Mouse (Mus musculus): ENCODE measurements around the gene Msh2. TPM values are rescaled to one million over a fixed set of nuclear protein-coding genes. Genes with fewer than 3 reads are reported as not detected.
"Not testable (repeated sequence)": the region's sequence is repeated elsewhere in the genome, so short reads cannot be mapped to it uniquely, and the experiment has no call there.

Gene Msh2
- polyA plus RNA-seq (2016; fragmentation: Nextera tagmentation; extraction: Ambion mirVana): 89.8 and 91.9 TPM in 2 replicates

DNA sequence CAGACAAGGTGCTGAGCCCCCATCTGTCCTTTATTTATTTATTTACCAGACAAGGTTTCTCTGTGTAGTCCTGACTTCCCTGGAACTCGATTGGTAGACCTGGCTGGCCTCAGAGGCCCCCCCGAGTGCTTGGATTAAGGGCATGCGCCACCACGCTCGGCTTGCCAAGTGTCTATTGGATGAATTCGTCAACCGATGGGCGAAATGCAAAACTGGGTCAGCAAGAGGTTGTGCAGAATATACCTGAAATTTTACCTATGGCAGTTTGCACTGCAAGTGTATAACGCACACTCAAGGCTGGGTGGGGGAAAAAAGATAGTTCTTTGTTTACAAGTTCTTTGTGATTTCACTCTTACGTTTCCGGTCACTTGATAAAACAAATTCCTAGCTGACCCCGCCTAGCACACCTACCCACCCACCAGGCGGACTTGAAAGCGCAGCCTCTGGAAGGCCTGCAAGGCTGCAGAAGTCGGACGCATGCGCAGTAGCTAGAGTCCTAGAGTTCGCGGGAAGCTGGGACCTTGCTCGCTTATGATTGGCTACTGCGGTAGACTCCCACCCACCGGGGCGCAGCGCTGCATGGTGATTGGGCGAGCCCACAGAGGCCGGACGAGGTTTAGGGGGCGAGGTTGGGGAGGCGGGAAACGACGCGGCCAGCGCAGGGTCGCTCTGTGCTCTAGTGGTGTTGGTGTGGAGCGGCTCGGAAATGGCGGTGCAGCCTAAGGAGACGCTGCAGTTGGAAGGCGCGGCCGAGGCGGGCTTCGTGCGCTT lies at the start of gene Msh2:
TSS of gene Msh2 (plus strand) at position 441 of the 771 bp plus-strand sequence.
- peak; percentile 99 for ATAC-seq (ENCODE audit: low FRiP score, low read depth)
- Histone ChIP-seq H3K9ac (peak within 1 kb of the TSS; percentile 83), H3K4me3 (peak within 1 kb of the TSS; percentile 95), H3K27ac (peak within 1 kb of the TSS; percentile 54; the same call in 1 of the 2 replicates), H3K27me3 (replicated peaks) (no peaks in the 10 kb centered on the region), H3K9me3 (no peaks in the 10 kb centered on the region), H3K4me2 (replicated peaks) (peak within 1 kb of the TSS; percentile 88), H3K4me1 (peaks cover 20% of the 10 kb centered on the region), H3K36me3 (no peaks in the 10 kb centered on the region)
- under 1% methylated on average over 44 of the region's 44 CpGs for WGBS

DNA sequence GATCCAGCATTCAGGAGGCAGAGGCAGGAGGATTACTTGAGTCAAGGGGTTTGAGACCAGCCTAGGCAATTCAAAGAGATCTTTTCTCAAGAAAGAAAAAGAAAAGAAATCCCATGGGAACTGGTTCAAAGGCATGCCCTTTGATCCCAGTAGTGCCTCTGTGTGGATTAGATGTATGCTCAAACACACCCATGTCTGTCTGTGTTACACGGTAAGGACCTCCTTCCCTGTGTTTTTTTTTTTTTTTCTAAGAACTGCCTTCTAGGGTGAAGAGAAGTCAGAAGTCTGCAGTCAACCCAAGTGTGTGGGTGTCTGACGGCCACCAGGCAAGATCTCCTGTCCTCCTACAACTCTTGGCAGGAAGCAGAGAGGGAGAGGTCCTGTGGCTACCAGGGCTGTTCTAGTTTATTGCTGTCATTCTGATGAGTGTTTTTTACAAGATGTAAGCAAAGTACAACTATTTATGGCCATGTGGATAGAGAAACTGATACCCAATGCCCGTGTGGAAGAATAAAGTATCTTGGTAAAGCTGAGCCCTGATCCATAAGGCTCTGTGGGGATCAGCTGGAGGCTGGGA lies 46.5 kb upstream of the Msh2 start:
- Histone ChIP-seq H3K4me3 (no peak overlapping the region), H3K4me1 (no peaks in the 10 kb centered on the region), H3K27me3 (replicated peaks) (no peaks in the 10 kb centered on the region), H3K27ac (no peak overlapping the region), H3K9me3 (no peaks in the 10 kb centered on the region), H3K36me3 (no peaks in the 10 kb centered on the region), H3K9ac (no peak overlapping the region), H3K4me2 (replicated peaks) (no peak overlapping the region)
- no peak for ATAC-seq (ENCODE audit: low FRiP score, low read depth)
- WGBS: 48% methylated on average over 3 of the region's 3 CpGs

DNA sequence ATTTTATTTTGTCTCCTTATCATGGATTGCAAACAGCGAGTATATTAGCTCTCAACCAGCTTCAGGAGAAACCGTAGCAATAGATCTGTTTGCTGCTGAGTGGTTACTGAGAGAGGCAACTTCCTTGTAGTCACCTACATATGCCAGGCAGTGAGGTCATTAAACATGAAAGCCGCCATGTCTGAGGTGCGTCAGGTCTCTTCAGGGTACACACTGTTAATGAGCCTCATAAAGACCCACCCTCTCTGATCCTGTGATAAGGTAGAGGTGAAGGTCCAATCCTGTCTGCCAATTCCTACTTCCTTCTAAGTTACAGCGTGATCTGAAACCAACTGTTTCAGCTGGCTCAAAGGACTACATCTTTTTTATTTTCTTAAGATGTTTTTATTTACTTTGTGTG lies 44.0 kb upstream of the Msh2 start:
- 90% methylated on average over 5 of the region's 5 CpGs for WGBS
- no peaks in the 10 kb centered on the region for H3K4me1 ChIP-seq
- H3K9me3 ChIP-seq: no peaks in the 10 kb centered on the region
- no peaks in the 10 kb centered on the region for H3K36me3 ChIP-seq
- no peak overlapping the region for H3K4me2 ChIP-seq (replicated peaks)
- no peaks in the 10 kb centered on the region for H3K27me3 ChIP-seq (replicated peaks)
- no peak for ATAC-seq (ENCODE audit: low FRiP score, low read depth)
- no peak overlapping the region for H3K9ac ChIP-seq
- no peak overlapping the region for H3K4me3 ChIP-seq
- H3K27ac ChIP-seq: no peak overlapping the region

DNA sequence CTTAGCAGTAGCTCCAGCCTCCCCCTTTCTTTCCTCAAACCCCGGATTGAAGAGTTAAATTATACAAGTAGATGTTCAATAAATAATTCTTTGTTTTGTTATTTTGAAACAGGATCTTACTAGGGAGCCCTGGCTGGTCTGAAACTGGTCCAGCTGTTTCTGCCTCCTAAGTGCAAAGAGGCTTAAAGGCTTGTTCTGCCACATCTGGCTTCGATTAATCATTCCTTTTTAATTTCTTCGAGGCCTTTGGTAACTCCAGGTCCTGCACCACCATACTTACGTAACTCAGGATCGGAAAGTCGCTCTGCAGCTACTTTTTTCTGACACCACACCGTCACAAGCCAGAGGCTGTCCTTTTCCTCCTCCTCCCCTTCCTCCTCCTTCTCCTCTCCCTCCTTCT lies 43.4 kb upstream of the Msh2 start:
- Histone ChIP-seq H3K4me2 (replicated peaks) (no peak overlapping the region), H3K4me3 (no peak overlapping the region), H3K4me1 (no peaks in the 10 kb centered on the region), H3K27ac (no peak overlapping the region), H3K9me3 (no peaks in the 10 kb centered on the region), H3K9ac (no peak overlapping the region), H3K36me3 (no peaks in the 10 kb centered on the region), H3K27me3 (replicated peaks) (no peaks in the 10 kb centered on the region)
- WGBS: 75% methylated on average over 7 of the region's 7 CpGs
- ATAC-seq (ENCODE audit: low FRiP score, low read depth): no peak

DNA sequence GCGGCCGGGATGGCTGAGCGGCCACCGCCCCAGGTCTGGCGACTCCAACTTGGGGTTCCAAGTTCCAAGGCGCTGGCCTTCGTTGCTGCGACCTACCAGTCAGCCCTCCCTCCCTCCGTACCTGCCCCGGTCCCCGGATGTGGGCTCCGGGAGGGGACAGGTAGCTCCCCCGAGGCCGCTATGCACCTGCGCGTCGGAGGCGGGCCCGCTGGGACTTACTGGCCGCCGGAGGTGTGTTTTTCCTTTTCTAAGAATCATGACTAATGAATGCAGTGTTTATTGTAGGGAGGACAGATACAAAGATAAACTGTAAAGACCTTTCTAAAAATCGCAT lies 35.1 kb upstream of the Msh2 start:
- no peak; the same call in 1 of the 2 replicates for ATAC-seq (ENCODE audit: low FRiP score, low read depth)
- Histone ChIP-seq H3K4me2 (replicated peaks) (peak overlapping the region; percentile 92), H3K36me3 (no peaks in the 10 kb centered on the region), H3K9ac (peak overlapping the region; percentile 56; the same call in 1 of the 2 replicates), H3K4me1 (peaks cover 12% of the 10 kb centered on the region), H3K4me3 (peak overlapping the region; percentile 50), H3K9me3 (no peaks in the 10 kb centered on the region), H3K27ac (no peak overlapping the region), H3K27me3 (replicated peaks) (peaks cover 50% of the 10 kb centered on the region)
- under 1% methylated on average over 22 of the region's 22 CpGs for WGBS

DNA sequence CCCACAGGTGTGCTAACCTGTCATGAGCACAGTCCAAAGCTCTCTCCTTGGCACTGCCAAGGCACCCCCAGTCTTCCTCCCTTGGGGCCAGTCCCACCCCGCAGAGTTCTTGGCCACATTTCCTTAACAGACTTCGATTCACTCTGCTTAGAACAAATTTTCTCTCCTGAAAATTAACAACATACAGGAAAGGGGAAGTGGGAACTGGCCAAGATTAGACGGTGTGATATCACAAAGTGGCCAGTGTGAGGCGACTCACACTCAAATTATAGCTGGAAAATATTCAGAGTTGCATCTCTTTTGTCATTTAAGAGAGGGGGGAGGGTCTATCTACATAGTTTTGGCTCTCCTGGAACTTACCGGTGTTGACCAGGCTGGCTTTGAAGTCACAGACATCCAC lies 32.9 kb upstream of the Msh2 start:
- no peak overlapping the region for H3K27ac ChIP-seq
- peaks cover 12% of the 10 kb centered on the region for H3K4me1 ChIP-seq
- no peak overlapping the region for H3K4me2 ChIP-seq (replicated peaks)
- ATAC-seq (ENCODE audit: low FRiP score, low read depth): no peak
- no peak overlapping the region for H3K4me3 ChIP-seq
- 76% methylated on average over 5 of the region's 5 CpGs for WGBS
- no peaks in the 10 kb centered on the region for H3K9me3 ChIP-seq
- no peaks in the 10 kb centered on the region for H3K36me3 ChIP-seq
- peaks cover 50% of the 10 kb centered on the region for H3K27me3 ChIP-seq (replicated peaks)
- no peak overlapping the region for H3K9ac ChIP-seq

DNA sequence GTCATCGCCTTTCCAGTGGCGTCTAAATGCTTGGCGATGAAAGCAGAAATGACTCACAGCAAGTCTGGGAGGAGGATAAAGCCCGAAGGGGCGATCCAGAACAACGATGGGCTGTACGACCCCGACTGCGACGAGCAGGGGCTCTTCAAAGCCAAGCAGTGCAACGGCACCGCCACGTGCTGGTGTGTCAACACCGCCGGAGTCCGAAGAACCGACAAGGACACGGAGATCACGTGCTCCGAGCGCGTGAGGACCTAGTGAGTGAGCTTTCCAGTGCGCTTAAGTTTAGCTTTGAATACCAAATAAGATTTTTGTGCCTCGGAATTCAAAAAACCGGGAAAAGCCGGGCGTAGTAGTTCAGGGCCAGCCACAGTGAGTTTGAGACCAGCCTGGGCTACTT lies 31.9 kb upstream of the Msh2 start:
- 95% methylated on average over 27 of the region's 27 CpGs for WGBS
- Histone ChIP-seq H3K9me3 (no peaks in the 10 kb centered on the region), H3K9ac (no peak overlapping the region), H3K4me3 (no peak overlapping the region), H3K4me1 (peaks cover 12% of the 10 kb centered on the region), H3K27me3 (replicated peaks) (peaks cover 41% of the 10 kb centered on the region), H3K4me2 (replicated peaks) (no peak overlapping the region), H3K27ac (no peak overlapping the region), H3K36me3 (no peaks in the 10 kb centered on the region)
- ATAC-seq (ENCODE audit: low FRiP score, low read depth): no peak

DNA sequence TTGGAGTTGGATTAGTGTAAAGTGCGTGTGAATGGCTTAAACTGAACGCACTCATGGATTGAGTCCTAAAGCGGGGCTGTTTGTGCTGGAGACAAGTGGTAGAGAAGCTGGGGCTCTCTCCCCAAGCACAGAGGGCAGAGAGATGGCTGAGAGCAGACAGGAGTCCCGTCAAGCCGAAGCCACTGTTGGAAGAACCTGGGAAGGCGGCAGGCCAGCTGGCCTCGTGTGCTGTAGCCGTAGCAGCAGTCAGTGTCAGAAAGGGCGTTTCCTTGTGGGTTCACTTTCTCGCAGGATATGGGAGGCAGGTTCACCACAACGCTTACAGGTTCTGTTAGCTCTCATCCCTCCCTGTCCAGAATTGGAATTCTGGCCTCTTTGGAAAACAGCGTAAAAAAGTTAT lies 31.1 kb upstream of the Msh2 start:
- Histone ChIP-seq H3K36me3 (no peaks in the 10 kb centered on the region), H3K4me3 (no peak overlapping the region), H3K9me3 (no peaks in the 10 kb centered on the region), H3K27ac (no peak overlapping the region), H3K27me3 (replicated peaks) (peaks cover 33% of the 10 kb centered on the region), H3K4me1 (peaks cover 8% of the 10 kb centered on the region), H3K4me2 (replicated peaks) (no peak overlapping the region), H3K9ac (no peak overlapping the region)
- no peak for ATAC-seq (ENCODE audit: low FRiP score, low read depth)
- 84% methylated on average over 12 of the region's 12 CpGs for WGBS

DNA sequence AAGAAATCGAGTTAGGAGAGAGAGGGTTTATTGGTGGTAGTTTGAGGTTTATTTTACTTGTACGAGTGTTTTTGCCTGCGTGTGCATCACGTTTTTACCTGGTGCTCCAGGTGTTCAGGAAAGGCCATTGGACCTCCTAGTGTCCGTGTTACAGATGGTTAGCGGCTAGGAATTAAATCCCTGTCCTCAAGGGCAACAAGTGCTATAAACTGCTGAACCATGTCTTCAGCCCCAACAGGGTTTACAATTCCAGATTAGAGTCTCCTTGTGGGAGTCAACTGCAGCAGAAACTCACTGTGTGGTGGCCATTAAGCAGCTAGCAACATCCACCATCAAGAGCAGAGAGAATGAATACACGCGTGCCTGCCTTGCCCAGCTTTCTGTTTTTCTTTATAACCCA lies 29.4 kb upstream of the Msh2 start:
- Histone ChIP-seq H3K36me3 (no peaks in the 10 kb centered on the region), H3K9me3 (no peaks in the 10 kb centered on the region), H3K27ac (no peak overlapping the region), H3K4me1 (no peaks in the 10 kb centered on the region), H3K9ac (no peak overlapping the region), H3K4me3 (no peak overlapping the region), H3K27me3 (replicated peaks) (peaks cover 16% of the 10 kb centered on the region), H3K4me2 (replicated peaks) (no peak overlapping the region)
- ATAC-seq (ENCODE audit: low FRiP score, low read depth): no peak
- WGBS: 84% methylated on average over 8 of the region's 8 CpGs

DNA sequence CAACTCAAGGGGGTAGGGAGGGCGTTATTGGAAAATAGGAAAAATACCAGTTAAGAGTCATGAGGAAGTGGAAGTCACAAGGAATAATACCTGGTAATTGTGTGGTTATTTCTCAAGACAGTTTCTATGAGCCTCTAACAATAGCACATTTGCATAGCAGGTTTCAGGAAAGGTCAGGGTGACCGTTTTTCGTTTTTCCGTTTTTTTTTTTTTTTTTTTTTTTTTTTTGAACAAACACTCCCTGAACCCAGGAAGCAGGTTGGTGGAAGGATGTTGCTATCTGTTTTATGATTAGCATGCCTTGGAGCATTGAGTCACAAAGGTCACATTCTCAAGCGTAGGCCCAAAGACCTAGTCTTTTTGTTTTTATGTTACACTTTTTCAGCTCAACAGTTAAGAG lies 16.5 kb upstream of the Msh2 start:
- not testable (repeated sequence) for H3K36me3 ChIP-seq; H3K9me3 ChIP-seq; H3K4me1 ChIP-seq; H3K27ac ChIP-seq; H3K4me3 ChIP-seq; H3K4me2 ChIP-seq (replicated peaks); H3K9ac ChIP-seq; ATAC-seq (ENCODE audit: low FRiP score, low read depth); H3K27me3 ChIP-seq (replicated peaks)
- 90% methylated on average over 5 of the region's 5 CpGs for WGBS

DNA sequence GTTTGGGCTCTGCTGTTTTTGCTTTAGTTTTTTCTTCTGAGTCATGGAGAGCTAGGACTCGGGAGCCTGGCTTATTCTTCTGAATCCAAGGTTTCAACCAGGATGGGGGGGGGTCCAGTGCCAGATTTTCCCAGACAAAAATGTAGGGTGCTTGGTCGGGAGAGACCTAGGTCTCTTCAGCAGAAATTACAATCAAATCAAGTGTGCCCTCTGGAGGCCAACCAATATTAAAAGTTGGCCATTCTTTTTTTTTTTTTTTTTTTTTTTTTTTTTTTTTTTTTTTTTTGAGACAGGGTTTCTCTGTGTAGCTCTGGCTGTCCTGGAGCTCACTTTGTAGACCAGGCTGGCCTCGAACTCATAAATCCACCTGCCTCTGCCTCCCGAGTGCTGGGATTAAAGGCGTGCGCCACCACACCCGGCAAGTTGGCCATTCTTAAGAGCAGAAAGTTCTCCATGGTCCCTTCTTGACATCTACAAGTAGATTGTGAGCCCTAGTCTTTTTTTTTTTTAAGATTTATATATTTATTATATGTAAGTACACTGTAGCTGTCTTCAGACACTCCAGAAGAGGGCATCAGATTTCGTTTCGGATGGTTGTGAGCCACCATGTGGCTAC lies 10.1 kb upstream of the Msh2 start:
- not testable (repeated sequence) for H3K9ac ChIP-seq; ATAC-seq (ENCODE audit: low FRiP score, low read depth); H3K36me3 ChIP-seq; H3K4me2 ChIP-seq (replicated peaks); H3K27ac ChIP-seq; H3K4me3 ChIP-seq; H3K9me3 ChIP-seq; H3K4me1 ChIP-seq; H3K27me3 ChIP-seq (replicated peaks)
- WGBS: 89% methylated on average over 9 of the region's 9 CpGs

DNA sequence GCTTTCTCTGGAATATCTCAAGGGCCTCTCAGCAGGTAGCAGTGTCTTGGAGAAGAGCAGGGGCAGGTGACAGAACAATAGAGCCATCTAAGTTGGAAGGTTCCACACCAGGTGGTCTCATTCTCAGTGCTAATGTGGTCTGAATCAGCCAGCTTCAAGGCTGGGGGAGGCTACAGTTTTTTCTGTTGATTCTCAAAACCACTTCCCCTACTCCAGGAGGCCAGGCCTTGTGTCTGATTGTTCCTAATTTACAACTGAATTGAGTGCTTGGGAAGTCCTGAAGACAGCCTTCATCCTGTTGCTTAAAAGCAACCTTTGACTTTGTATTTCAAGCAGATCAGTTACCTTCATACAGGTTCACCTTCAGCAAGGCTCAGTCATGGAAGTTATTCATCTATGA lies 7.9 kb upstream of the Msh2 start:
- Histone ChIP-seq H3K27ac (no peak overlapping the region), H3K9ac (no peak overlapping the region), H3K4me3 (no peak overlapping the region), H3K4me1 (no peaks in the 10 kb centered on the region), H3K9me3 (no peaks in the 10 kb centered on the region; the same call in 1 of the 2 replicates), H3K27me3 (replicated peaks) (no peaks in the 10 kb centered on the region), H3K36me3 (no peaks in the 10 kb centered on the region), H3K4me2 (replicated peaks) (no peak overlapping the region)
- no peak for ATAC-seq (ENCODE audit: low FRiP score, low read depth)
